Mouse (Mus musculus) thymus, postnatal 0 days (tissue): Measurements from ENCODE around the gene Slc9a5. TPM values are rescaled to one million over a fixed set of nuclear protein-coding genes. Genes with fewer than 3 reads are reported as not detected.

Experiments used
- DNase-seq: peaks from one replicate; pipeline ENCODE4 v3.0.0-alpha.2; 2015; ENCODE audit warnings: low spot score
- polyA plus RNA-seq: library from polyadenylated mRNA; unstranded; fragments of >200 nt; fragmentation: Nextera tagmentation; extraction: Ambion mirVana; gene quantifications from 2 replicates; pipeline ENCODE4 v1.2.1, GENCODE M21; 2015

Gene Slc9a5
- polyA plus RNA-seq, result 0.48 and 0.60 TPM in 2 replicates

DNA sequence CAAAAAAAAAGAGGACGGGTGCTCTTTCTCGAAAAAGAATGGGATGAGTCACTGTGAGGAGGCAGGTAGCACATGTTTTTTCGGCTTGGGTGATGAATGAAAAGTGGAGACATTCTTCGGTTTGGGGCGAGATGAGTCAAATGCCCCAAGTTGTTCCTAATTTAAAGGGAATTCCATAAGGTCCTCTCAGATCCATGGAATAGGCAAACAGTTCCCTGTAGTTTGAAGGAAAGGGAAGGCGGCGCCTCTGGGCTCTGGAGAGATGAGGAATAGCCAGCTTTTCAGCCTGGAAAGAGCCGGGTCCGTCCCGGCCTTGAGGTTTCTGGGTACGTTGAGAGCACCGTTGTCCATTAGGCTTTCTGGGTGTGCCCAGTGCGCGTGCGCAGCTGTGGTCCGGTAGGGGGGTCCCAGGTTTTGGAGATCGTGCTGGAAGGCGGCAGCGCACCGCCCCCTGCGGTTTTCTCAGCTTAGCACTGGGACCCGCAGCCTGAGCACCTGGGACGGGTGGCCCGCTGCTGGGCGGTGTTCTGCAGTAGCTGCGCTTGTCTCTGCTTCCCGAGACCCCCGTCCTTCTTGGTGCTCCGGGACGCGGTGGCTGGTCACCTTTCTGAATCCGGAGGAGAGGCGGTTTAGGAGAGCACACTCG lies at the start of gene Slc9a5:
Gene Slc9a5, plus strand, starts transcription at position 394 of the 646 bp plus-strand sequence.
- DNase-seq, result peak; percentile 49

DNA sequence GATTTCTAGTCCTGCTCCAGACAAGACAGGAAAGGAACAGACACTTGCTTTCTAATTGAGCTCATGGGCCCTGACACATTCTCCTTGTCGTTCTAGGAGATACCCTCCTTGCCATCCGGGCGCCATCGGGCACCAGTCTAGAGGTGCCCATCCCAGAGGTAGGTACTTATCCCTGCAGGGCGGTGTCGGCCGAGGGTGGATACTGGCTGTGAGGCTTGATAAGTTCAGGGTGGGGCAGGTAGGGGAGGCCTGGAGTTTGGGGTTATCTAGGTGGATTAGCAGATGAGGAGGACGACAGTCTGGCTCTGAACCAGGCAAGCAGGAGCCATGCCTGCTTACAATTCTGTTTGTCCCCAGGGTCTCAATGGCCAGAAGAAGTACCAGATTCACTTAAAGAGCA lies 48.7 kb upstream of the Slc9a5 start:
- DNase-seq, result no peak

DNA sequence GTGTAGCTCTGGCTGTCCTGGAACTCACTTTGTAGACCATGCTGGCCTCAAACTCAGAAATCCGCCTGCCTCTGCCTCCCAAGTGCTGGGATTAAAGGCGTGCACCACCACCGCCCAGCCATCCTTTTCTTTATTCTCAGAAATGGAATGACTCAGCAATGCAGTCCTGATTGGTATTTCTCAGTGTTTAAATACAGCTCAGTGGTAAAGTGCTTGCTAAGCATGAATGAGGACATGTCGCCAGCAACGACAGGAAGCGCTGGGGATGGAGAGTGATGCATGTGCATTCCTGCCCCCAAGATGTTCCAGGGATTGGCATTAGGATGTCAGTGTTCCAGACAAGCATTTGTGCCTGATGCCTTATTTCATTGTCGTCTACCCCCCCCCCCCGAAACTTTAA lies 45.2 kb upstream of the Slc9a5 start:
- no peak for DNase-seq

DNA sequence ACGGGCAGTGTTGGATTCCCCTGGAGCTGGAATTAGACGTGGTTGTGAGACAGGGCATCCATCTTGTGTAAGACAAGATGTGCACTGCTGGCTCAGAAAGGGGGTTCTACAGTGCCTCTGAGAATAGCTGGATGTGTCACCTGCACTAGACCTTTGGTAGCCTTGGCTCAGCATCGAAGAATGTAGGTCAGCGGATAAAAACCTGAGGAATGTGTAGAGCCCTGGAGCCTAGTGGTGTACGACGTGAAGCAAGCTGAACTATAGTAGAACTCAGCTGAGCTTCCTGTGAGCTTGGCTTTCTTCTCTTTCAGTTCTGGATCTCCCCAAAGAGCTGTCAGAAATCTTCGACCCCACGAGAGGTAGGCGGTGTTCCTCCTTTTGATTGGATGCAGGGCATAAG lies 44.8 kb upstream of the Slc9a5 start:
- DNase-seq, result no peak

DNA sequence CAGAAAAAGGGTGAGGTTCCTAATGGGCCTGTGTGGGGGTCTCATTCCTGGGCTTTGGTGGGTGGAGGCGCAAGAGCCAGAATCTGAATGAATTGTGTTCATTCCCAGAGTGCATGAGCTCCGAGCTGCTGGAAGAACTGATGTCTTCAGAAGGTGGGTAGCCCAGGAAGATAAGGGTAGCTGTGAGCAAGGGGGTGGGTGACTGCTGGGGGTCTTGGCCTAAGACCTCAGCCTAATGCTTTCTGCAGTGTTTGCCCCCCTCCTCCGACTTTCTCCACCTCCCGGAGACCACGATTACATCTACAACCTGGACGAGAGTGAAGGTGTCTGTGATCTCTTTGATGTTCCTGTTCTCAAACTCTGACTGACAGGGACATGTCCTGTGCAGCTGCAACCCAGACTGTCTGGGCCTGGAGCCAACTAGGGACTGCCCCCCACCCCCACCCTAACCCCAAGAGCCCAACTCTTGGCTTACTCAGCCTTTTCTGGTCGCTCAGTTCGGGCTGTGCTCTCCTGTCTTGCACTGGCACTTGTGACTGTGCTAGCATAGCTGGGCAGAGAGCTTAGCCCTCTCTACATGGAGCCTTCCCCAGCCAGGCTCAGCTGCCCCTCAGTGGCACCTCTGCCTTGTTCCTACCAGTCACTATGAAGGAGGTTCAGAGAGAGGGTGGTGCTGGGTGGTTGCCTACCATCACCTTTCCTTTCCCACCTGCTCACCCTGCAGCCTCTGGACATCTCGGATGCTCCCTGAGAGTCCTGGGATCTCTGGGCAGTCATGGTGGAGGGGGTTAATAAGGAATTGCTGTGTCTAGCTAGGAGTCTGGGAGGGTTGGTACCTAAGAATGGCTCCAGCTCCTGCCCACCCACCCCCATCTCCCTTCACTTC lies 44.1 kb upstream of the Slc9a5 start:
- peak; percentile 45 for DNase-seq

DNA sequence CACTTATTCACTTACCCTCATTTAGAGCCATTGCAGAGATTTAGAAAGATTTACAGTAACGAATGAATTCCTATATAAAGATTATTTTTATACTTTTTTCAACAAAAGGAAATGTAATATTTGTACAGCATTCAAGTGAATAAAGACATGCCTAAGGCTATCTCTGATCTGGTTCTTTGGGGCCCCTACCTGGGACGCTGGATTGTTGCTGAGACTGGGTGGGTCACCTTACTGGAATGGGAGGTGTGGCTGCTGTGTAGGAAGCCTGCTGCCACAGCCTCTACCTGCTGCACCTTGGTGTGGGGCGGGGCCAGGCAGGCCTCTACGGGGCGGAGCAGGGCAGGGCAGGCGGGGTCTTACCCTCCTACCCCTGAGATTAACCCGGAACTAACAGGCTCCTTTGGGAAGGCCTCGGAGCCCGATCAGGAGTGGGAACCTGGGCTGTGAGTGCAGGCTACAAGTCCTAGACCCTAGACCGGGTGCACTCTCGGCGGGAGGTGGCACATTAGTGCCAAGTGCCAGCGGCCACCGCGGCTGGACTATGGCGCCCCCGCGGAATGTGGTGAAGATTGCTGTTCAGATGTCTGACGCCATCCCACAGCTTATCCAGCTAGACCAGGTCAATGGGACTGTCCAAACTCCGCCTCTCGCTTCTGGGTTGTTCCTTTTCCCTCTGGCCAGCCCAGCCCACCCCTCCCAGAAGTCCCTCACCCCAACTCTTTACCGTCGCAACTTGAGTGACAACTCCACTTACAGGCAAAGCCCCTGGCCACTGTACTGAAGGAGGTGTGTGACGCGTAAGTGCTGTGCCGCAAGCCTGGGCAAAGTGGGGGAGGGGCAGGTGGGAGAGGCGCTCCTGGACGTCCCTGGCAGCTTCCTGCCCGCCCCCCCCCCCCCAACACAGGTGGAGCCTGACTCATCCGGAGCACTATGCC lies 43.2 kb upstream of the Slc9a5 start, which contains the start of gene Elmo3:
Gene Elmo3, plus strand, starts transcription at position 391 of the 935 bp plus-strand sequence.
- DNase-seq, result peak; percentile 11

DNA sequence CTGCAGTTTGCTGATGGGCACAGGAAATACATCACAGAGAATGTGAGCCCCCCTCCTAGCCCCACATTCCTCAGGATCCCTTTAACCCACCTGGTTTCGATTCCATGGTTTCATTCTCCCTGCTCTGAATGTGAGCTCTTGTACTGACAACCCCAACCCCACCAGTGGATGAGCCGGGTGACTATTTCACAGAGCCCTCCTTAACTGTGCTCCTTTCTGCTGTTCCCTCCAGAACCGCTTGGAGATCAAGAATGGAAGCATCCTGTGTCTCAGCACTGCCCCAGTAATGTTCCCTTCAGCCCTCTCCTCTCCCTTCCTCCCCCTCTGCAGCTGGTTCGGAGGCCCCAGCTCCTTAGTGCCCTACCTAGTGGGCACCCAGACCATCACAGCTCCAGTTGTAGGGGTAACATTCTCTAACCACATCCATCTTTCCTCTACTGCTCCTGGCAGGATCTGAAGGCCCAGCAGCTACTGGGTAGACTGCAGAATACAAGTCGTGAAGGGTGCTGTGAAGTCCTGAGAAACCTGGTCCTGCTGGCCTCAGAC lies 42.4 kb upstream of the Slc9a5 start:
- DNase-seq, result peak; percentile 45

DNA sequence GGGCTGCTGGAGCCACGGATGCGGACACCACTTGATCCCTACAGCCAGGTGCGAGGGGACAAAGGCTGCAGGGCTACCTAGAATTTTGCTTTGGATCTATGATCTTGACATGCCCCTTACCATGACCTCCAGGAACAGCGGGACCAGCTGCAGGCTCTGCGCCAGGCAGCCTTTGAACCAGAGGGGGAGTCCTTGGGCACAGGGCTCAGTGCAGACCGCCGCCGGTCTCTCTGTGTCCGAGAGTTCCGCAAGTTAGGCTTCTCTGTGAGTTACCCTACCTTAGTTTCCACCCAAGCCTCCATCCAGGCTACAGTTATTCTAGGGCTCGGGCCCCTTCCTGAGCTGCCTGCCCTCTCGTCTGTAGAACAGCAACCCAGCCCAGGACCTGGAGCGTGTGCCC lies 41.0 kb upstream of the Slc9a5 start:
- no peak for DNase-seq

DNA sequence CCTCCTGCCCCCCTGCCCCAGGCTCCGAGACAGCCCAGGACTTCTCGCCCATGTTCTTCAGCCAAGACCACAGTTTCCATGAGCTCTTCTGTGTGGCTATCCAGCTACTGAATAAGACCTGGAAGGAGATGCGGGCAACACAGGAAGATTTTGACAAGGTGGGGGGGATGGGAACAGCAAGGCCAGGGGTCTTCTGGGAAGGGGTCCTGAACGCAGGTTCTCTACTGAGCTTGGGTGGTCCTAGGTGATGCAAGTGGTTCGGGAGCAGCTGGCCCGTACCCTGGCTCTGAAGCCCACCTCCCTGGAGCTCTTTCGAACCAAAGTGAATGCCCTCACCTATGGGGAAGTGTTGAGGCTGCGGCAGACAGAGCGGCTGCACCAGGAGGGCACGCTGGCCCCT lies 40.2 kb upstream of the Slc9a5 start:
- DNase-seq, result no peak

DNA sequence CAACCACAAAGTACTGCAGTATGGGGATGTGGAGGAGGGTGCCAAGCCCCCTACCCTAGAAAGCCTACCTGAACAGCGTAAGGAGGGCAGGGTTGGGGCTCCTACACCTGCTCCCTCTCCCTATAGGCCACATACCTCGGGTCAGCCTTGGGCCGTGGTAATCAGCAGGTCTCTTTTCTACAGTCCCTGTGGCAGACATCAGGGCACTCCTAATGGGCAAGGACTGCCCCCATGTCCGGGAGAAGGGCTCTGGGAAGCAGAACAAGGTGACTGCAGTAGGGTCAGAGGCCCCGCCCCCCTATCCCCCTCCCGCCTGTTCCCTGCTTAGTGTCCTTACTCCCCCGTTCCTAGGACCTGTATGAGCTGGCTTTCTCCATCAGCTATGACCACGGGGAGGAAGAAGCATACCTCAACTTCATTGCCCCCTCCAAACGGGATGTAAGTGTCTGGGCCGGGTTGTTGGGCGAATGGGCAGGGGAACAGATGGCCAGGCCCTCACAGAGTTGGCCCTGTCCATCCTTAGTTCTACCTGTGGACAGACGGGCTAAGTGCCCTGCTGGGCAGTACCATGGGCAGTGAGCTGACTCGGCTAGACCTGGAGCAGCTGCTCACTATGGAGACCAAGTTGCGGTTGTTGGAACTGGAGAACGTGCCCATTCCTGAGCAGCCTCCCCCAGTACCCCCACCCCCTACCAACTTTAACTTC lies 39.3 kb upstream of the Slc9a5 start:
- DNase-seq, result no peak

DNA sequence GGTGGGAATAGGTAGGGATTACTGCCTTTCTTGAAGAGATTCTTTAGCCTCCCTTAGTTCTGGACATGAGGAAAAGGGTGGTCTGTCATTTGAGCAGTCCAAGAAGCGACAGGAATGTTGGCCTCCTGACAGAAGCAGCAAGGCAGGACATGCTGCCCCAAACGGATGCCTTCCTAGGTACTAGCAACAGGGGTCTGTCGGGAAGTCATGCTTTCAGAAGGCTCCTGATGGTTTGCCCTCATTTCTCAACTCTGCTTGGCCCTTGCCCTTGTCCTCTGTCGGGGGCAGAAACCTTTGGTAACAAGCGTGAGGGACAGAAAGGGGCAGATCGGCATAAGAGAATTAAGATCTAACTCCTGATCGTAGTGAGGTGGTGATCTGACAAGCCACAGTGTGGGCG lies 38.5 kb upstream of the Slc9a5 start:
- no peak for DNase-seq

DNA sequence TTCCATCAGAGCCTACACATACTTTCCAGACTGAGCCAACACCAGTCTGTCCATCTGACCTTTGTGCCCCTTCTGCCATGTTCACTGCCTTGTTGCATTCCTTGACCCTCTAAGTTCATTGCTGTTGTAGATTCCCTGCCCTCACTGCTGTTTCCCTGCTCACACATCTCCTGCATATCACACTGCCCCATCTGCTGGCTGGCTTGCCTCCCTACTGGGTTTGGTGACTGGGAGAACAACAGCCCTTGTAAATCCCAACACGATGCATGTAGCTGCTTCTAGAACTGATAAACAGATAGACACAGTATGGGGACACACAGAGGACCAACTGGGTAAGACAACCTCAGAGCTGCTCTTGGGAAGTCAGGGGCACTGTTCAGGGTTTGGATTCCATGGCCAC lies 36.9 kb upstream of the Slc9a5 start:
- no peak for DNase-seq

DNA sequence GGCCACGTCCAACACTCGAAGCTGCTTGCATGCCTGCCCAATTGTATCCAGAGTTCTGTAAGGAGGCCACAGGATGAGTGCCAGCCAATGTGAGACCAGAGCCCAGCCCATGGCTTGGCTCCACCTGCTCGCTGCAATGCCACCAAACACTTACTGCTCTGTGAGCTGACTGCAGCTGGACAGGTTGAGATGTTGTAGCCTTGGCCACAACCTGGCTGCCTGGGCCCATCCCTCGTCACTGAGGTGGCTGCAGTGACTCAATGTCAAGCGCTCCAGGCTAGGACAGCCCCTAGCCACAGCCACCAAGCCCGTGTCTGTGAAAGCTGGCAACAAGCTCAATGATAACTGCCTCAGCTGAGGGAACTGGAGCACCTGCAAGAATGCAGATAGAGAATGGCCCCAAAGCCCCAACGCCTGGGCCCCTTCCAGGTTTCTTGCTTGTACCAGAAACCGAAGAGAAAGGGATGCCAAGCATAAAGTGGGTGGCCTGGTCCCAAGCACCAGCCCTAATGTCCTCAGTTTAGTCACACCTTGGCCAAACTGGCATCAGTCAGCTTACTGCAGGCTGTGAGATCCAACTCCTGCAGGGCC lies 35.7 kb upstream of the Slc9a5 start:
- no peak for DNase-seq

DNA sequence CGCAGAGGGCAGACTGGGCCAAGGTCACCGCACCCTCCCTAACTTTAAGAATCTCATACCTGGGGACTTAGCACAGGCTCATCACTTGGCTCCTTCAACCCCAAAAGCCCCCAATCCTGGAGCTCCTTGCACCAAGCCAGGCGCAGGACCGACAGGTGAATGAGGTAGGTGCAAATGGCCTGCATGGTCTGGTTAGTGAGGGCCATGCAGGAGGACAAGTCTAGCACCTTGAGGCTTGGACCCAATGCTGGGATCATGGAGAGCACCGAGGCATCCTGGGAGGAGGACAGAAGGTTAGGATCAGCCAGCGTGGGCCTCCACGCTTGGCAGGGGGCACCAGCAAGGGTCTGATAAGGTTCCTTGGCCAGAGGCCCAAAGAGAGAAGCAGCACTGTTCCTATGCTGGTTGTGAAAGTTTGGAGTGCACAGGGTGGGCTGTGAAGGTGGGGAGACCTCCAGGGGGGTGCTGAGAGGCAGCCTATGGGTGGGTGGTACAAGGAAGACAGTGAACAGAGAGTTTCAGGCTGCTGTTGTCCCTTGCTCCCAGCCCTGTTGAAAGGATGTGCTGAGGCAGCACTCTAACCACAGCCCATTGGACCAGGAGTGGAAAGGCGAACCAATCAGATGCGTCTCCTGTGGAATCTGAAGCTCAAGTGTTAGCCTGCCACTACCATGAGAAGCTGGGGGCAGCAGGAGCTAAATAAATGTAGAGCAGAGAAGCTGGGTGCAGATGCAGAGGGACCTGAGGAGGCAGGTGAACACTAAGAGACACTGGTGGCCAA lies 34.8 kb upstream of the Slc9a5 start:
- no peak for DNase-seq

DNA sequence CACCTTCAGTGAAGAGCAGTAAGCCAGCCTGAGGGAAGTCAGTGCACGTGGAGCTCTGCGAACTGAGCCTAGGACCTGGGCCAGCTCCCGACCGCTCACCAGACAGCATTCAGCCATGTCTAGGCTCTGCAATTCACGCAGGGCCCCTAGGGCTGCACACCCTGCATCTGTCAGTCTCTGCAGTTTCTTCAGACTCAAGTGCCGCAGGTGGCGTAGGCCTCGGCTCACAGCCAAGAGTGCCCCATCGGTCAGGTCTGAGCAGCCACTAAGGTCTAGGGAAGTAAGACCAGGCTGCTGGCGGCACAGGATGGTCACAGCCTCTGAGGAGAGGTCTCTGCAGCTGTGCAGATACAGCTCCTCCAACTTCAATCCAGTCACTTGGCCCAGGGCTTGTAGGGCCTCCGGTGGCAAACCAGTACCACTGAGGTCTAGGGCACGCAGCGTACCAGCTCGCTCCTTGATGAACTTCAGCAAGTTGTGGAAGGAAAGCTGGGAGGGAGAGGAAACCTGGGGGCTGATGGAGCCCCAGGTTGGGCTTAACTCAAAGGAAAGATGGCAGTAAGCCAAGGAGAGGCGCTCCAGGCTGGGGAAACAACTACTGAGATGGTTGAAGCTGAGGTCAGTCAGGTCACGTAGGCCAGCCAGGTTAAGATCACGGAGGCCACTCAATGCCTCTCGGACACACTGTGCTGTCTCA lies 33.4 kb upstream of the Slc9a5 start:
- no peak for DNase-seq

DNA sequence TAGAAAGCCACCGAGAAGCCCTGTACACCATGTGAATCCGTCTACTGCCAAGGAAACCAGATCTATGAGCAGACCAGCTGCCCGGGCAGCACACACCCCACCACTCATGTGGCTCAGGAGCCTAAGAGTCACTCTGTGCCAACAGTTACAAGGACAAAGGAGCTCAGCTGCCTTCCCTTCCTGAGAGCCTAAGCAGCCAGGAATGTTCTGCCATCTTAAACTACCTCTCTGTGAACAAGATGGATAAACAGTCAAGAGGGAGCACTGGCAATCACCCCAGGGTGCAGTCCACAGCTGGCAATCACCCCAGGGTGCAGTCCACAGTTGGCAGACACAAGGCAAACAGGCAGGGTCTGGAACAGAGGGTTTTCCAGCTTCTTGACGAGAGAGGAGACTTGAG lies 30.7 kb upstream of the Slc9a5 start:
- DNase-seq, result no peak

DNA sequence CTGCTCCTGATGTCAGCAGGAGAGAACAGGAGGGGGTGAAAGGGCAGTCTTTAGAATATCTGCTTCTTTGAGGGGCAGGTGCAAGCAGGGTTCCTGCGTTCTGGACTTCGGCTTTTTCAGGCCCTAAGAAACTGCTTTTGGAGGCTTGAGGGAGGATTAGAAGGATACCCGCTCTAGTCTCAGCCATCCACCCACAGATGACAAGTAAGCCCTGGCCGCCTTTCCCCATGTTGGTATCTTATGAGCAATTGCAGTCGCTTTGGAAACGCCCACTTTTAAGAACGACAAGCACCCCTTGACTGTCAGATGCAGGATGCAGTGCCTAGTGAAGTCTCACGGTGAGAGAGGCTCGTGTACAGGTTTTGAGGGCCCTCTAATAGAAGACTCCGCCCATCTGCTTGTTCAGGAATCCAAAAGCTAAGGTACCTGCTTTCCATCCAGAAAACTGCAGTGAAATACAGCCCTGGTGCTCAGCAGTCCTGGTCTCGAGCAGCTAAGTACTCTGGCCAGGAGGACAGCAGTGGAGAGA lies 29.9 kb upstream of the Slc9a5 start:
- no peak for DNase-seq

DNA sequence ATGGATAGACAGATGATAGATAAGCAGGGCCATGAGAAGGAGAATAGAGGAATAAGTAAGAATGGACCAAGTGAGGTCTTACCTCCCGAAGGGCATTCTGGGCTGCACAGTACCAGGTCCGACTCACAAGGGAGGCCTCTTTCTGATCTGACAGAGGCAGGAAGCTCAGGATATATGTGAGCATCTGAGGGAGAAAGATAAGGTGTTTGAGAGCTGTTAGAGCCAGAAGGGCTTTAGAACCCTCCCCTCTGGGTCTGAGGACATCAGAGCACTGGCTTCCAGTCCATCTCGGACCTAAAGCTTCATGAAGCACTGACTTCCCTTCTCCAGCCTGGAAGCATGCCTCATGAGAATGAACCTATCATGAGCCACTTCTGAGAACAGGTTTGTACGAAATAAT lies 25.5 kb upstream of the Slc9a5 start:
- DNase-seq, result no peak
